Mouse (Mus musculus): ENCODE data around the gene Aloxe3. TPM values are rescaled to one million over a fixed set of nuclear protein-coding genes. Genes with fewer than 3 reads are reported as not detected.

Aloxe3 gene
- polyA plus RNA-seq, 1 experiment from 2014 or later, result 1.1 TPM

GRCm38 (mm10) chr11:69121741-69122335, 3.9 kb upstream of the Aloxe3 start:
- ATAC-seq (ENCODE audit: insufficient number of reproducible peaks, insufficient read depth, low FRiP score, low TSS enrichment, low read depth), result no peak
- H3K4me2 ChIP-seq, result peak overlapping the region; percentile 97
- H3K9me3 ChIP-seq, result no peaks in the 10 kb centered on the region
- H3K36me3 ChIP-seq, result no peaks in the 10 kb centered on the region
- H3K4me3 ChIP-seq, result peak overlapping the region; percentile 85
- peaks cover 16% of the 10 kb centered on the region; the same call in 1 of the 2 replicates for H3K27me3 ChIP-seq
- H3K27ac ChIP-seq, result peak overlapping the region; percentile 88
- WGBS, result under 1% methylated on average over 32 of the region's 32 CpGs
- H3K9ac ChIP-seq, result peak overlapping the region; percentile 84
- H3K4me1 ChIP-seq, result peaks cover 47% of the 10 kb centered on the region

- Histone ChIP-seq H3K36me3 (no peaks in the 10 kb centered on the region), H3K27ac (peak within 1 kb of the TSS; percentile 88), H3K9me3 (no peaks in the 10 kb centered on the region), H3K4me2 (peak within 1 kb of the TSS; percentile 97), H3K27me3 (peaks cover 19% of the 10 kb centered on the region), H3K9ac (peak within 1 kb of the TSS; percentile 84), H3K4me3 (peak within 1 kb of the TSS; percentile 85), H3K4me1 (peaks cover 42% of the 10 kb centered on the region)
- WGBS, result under 1% methylated on average over 66 of the region's 66 CpGs
- peak; percentile 73 for ATAC-seq (ENCODE audit: insufficient number of reproducible peaks, insufficient read depth, low FRiP score, low TSS enrichment, low read depth)
These were observed 3.3 kb upstream of the Aloxe3 start, which contains the start of gene 9130213A22Rik for GRCm38 (mm10) chr11:69122336-69122951. Gene 9130213A22Rik (minus strand): TSS chr11:69122589.

- H3K9ac ChIP-seq, result peak overlapping the region; percentile 84
- no peak; the same call in 1 of the 2 replicates for ATAC-seq (ENCODE audit: insufficient number of reproducible peaks, insufficient read depth, low FRiP score, low TSS enrichment, low read depth)
- 1% methylated on average over 29 of the region's 29 CpGs for WGBS
- H3K27me3 ChIP-seq, result peaks cover 20% of the 10 kb centered on the region
- H3K36me3 ChIP-seq, result no peaks in the 10 kb centered on the region
- peak overlapping the region; percentile 85 for H3K4me3 ChIP-seq
- peaks cover 39% of the 10 kb centered on the region for H3K4me1 ChIP-seq
- H3K9me3 ChIP-seq, result no peaks in the 10 kb centered on the region
- peak overlapping the region; percentile 97 for H3K4me2 ChIP-seq
- peak overlapping the region; percentile 88 for H3K27ac ChIP-seq
These were observed 2.5 kb upstream of the Aloxe3 start for GRCm38 (mm10) chr11:69123056-69123692.

- WGBS, result under 1% methylated on average over 31 of the region's 31 CpGs
- no peaks in the 10 kb centered on the region for H3K36me3 ChIP-seq
- peak overlapping the region; percentile 76 for H3K9ac ChIP-seq
- peak; percentile 73 for ATAC-seq (ENCODE audit: insufficient number of reproducible peaks, insufficient read depth, low FRiP score, low TSS enrichment, low read depth)
- H3K27me3 ChIP-seq, result peaks cover 20% of the 10 kb centered on the region
- H3K27ac ChIP-seq, result peak overlapping the region; percentile 86
- peaks cover 38% of the 10 kb centered on the region for H3K4me1 ChIP-seq
- peak overlapping the region; percentile 97 for H3K4me2 ChIP-seq
- H3K4me3 ChIP-seq, result peak overlapping the region; percentile 85
- no peaks in the 10 kb centered on the region for H3K9me3 ChIP-seq
These were observed 1.8 kb upstream of the Aloxe3 start for GRCm38 (mm10) chr11:69123693-69124497.

- Histone ChIP-seq H3K36me3 (no peaks in the 10 kb centered on the region), H3K27ac (no peak overlapping the region), H3K9ac (no peak overlapping the region), H3K9me3 (no peaks in the 10 kb centered on the region), H3K4me3 (peak overlapping the region; percentile 85), H3K27me3 (peaks cover 20% of the 10 kb centered on the region), H3K4me1 (peaks cover 32% of the 10 kb centered on the region), H3K4me2 (peak overlapping the region; percentile 97)
- ATAC-seq (ENCODE audit: insufficient number of reproducible peaks, insufficient read depth, low FRiP score, low TSS enrichment, low read depth), result 0 out of 2 replicates have a peak, but pooled peaks have one; percentile 28
- WGBS, result under 1% methylated on average over 3 of the region's 3 CpGs
These were observed 1.2 kb upstream of the Aloxe3 start for GRCm38 (mm10) chr11:69124498-69124847.

- Histone ChIP-seq H3K9me3 (no peaks in the 10 kb centered on the region), H3K27ac (peak overlapping the region; percentile 81), H3K27me3 (peaks cover 15% of the 10 kb centered on the region), H3K9ac (peak overlapping the region; percentile 72), H3K4me3 (peak overlapping the region; percentile 63), H3K36me3 (no peaks in the 10 kb centered on the region), H3K4me1 (peaks cover 24% of the 10 kb centered on the region), H3K4me2 (peak overlapping the region; percentile 85)
- WGBS, result under 1% methylated on average over 24 of the region's 24 CpGs
- no peak; the same call in 1 of the 2 replicates for ATAC-seq (ENCODE audit: insufficient number of reproducible peaks, insufficient read depth, low FRiP score, low TSS enrichment, low read depth)
These were observed 450 bp upstream of the Aloxe3 start for GRCm38 (mm10) chr11:69125041-69125851.

- H3K4me1 ChIP-seq, result peaks cover 15% of the 10 kb centered on the region
- 8% methylated on average over 20 of the region's 20 CpGs for WGBS
- ATAC-seq (ENCODE audit: insufficient number of reproducible peaks, insufficient read depth, low FRiP score, low TSS enrichment, low read depth), result no peak
- no peaks in the 10 kb centered on the region for H3K9me3 ChIP-seq
- peak overlapping the region; percentile 72 for H3K9ac ChIP-seq
- H3K27ac ChIP-seq, result no peak overlapping the region
- peaks cover 9% of the 10 kb centered on the region for H3K27me3 ChIP-seq
- H3K4me3 ChIP-seq, result peak overlapping the region; percentile 63
- H3K36me3 ChIP-seq, result no peaks in the 10 kb centered on the region
- peak overlapping the region; percentile 85 for H3K4me2 ChIP-seq
These were observed 416 bp downstream of the Aloxe3 start for GRCm38 (mm10) chr11:69125919-69126705.

GRCm38 (mm10) chr11:69126706-69127095, 1.0 kb downstream of the Aloxe3 start:
- Histone ChIP-seq H3K27ac (no peak overlapping the region), H3K4me2 (peak overlapping the region; percentile 85), H3K9me3 (no peaks in the 10 kb centered on the region), H3K36me3 (no peaks in the 10 kb centered on the region), H3K27me3 (peaks cover 4% of the 10 kb centered on the region; the same call in 1 of the 2 replicates), H3K4me1 (peaks cover 15% of the 10 kb centered on the region), H3K4me3 (peak overlapping the region; percentile 63; the same call in 1 of the 2 replicates), H3K9ac (peak overlapping the region; percentile 72; the same call in 1 of the 2 replicates)
- ATAC-seq (ENCODE audit: insufficient number of reproducible peaks, insufficient read depth, low FRiP score, low TSS enrichment, low read depth), result no peak
- 50% methylated on average over 2 of the region's 2 CpGs for WGBS

- no peak overlapping the region for H3K9ac ChIP-seq
- H3K27ac ChIP-seq, result no peak overlapping the region
- H3K36me3 ChIP-seq, result no peaks in the 10 kb centered on the region
- peaks cover 8% of the 10 kb centered on the region; the same call in 1 of the 2 replicates for H3K27me3 ChIP-seq
- ATAC-seq (ENCODE audit: insufficient number of reproducible peaks, insufficient read depth, low FRiP score, low TSS enrichment, low read depth), result no peak
- 74% methylated on average over 8 of the region's 8 CpGs for WGBS
- H3K4me1 ChIP-seq, result peaks cover 14% of the 10 kb centered on the region
- no peak overlapping the region for H3K4me3 ChIP-seq
- H3K4me2 ChIP-seq, result no peak overlapping the region
- no peaks in the 10 kb centered on the region for H3K9me3 ChIP-seq
These were observed 2.9 kb downstream of the Aloxe3 start for GRCm38 (mm10) chr11:69128426-69129122.
